Mouse (Mus musculus) testis, adult 2 months (tissue): ENCODE data around the gene Ptprh. TPM values are rescaled to one million over a fixed set of nuclear protein-coding genes. Genes with fewer than 3 reads are reported as not detected.

Experiments
- H3K27ac ChIP-seq: fragments of 200-500 bp; 2 replicates; pipeline ENCODE4 v1.5.1; 2012; ENCODE audit warnings: low read depth, low read length; ENCODE audit not compliant: control insufficient read depth, insufficient read depth
- H3K27me3 ChIP-seq: fragments of 200-500 bp; 2 replicates; pipeline ENCODE4 v1.6.1; 2012; ENCODE audit warnings: mild to moderate bottlenecking, low read length, moderate library complexity; ENCODE audit not compliant: control insufficient read depth, insufficient read depth
- H3K36me3 ChIP-seq: fragments of 200-500 bp; 2 replicates; pipeline ENCODE4 v1.6.1; 2012; ENCODE audit warnings: mild to moderate bottlenecking, low read length; ENCODE audit not compliant: control insufficient read depth, insufficient read depth
- H3K4me1 ChIP-seq: fragments of 200-500 bp; 2 replicates; pipeline ENCODE4 v1.6.1; 2012; ENCODE audit warnings: low read length; ENCODE audit not compliant: control insufficient read depth, insufficient read depth
- H3K4me3 ChIP-seq: fragments of 200-500 bp; 2 replicates; pipeline ENCODE4 v1.5.1; 2012; ENCODE audit warnings: low read depth, mild to moderate bottlenecking, low read length, moderate library complexity, mixed read lengths; ENCODE audit not compliant: control insufficient read depth
- CTCF ChIP-seq: fragments of 200-500 bp; IDR thresholded peaks from 2 replicates; pipeline ENCODE4 v1.5.1; 2012; ENCODE audit warnings: low read depth, mild to moderate bottlenecking, inconsistent platforms, low read length, moderate library complexity; ENCODE audit not compliant: control insufficient read depth, insufficient read depth, insufficient replicate concordance
- POLR2A ChIP-seq: fragments of 200-500 bp; IDR thresholded peaks from 2 replicates; pipeline ENCODE4 v1.6.1; 2012; ENCODE audit warnings: low read depth, mild to moderate bottlenecking, inconsistent platforms, low read length, moderate library complexity; ENCODE audit not compliant: control insufficient read depth
- polyA plus RNA-seq: library from polyadenylated mRNA; depleted of rRNA; stranded (reverse); fragments of >200 nt; gene quantifications from 2 replicates; pipeline ENCODE4 v1.2.3, GENCODE M21; 2012

The Ptprh gene
- polyA plus RNA-seq, 1 experiment: 1.8 TPM

DNA sequence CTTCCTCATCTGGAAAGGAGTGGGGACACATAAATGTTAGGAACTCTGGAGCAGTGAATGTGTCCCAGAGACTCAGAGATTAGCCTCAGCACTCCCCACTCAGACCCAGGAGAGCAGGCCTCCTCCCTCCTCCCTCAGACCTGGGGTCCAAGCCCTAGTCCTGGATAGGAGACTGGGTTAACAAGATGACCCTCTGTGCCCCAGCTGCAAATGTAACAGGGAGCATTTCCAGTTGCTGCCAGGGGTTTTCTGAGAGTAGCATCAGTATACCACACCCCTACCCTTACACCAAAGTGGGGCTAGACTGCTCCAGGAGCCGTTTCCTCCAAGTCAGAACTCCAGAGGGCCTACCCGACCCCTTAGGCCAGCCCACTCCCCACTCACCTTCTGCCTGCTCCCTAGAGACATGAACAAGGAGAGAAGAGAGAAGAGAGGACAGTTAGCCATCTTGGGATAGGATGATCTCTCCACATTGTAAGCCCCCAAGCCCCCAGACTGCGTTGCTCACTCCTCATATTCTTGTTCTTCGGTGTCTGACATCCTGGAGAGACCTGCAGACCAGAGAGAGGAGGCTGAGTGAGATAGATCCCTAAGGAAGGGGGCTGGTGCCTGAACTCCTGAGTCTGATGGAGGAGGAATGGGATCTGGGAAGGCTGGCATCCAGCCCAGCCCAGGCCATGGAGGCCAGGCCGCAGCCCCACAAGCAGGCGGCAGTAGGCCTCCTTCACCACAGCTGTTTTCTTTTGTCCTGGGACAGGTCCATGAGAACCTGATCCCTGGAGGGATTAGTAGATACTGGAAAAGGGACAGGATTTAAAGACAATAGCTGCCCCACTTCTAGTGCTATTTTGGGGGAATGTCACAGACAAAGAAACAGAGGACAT is 89.8 kb downstream of the Ptprh start:
- Histone ChIP-seq H3K4me1 (peaks cover 17% of the 10 kb centered on the region), H3K27me3 (no peaks in the 10 kb centered on the region), H3K4me3 (no peak overlapping the region), H3K27ac (peak overlapping the region; percentile 48; the same call in 1 of the 2 replicates), H3K36me3 (no peaks in the 10 kb centered on the region)
- TF ChIP-seq CTCF (no peak), POLR2A (no peak)

DNA sequence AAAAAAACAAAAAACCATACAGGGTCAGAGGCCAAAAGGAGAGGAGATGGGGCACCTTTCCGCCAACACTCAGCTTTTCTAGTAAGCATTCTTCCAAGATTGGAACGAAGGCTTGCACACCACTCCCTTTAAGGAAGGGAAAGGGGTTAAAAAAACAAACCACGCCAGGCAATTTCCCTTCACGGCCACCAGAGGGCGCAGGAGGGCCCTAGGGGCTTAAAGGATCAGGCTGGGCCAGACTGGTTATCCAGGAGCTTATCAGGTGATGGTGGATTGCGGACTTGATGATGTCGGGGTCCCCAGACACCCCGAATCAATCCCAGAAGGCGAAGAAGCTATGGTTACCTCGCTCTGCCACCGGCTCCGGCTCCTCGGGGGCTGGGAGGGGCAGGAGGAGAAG is 90.6 kb downstream of the Ptprh start:
- Histone ChIP-seq H3K36me3 (no peaks in the 10 kb centered on the region), H3K4me1 (peaks cover 24% of the 10 kb centered on the region), H3K27me3 (no peaks in the 10 kb centered on the region), H3K27ac (no peak overlapping the region), H3K4me3 (peak overlapping the region; percentile 24; the same call in 1 of the 2 replicates)
- TF ChIP-seq POLR2A (no peak), CTCF (peak; percentile 89)

DNA sequence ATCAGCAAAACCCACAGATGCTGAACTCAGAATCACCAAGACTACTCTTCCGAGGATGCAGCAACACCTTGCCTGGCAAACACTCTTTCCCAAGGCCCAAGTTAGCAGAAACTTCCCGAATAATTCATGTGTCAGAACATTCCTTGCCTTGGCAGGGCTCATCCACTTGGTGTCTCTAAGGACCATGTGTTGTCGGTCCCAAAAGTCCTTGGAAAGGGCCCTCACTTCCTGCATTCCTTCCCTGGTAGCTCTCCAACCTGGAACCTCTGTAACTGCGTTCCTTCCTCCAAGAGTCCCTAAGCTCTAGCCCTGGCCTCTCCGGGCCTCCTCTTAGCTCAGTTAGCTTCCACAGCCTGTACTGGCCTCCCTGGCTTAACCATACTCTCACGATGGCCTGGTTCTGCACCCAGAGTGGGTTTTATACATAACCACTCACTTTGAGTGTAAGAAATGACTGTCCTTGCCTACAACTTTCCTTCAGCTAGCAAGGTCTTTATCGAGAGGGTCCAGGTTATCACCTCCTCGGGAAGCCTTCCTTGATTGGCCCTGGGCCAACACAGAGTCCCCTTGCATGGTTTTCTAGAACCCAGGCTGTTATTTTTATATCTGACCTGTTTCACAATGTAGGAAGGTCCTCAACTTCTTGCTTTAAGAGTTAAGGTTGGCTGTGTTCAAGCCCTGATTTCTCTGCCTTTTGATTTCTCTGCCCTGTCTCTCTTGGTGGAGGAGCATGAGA is 92.2 kb downstream of the Ptprh start:
- Histone ChIP-seq H3K27ac (peak overlapping the region; percentile 25; the same call in 1 of the 2 replicates), H3K4me3 (no peak overlapping the region), H3K4me1 (peaks cover 25% of the 10 kb centered on the region), H3K27me3 (no peaks in the 10 kb centered on the region), H3K36me3 (no peaks in the 10 kb centered on the region)
- TF ChIP-seq POLR2A (no peak), CTCF (no peak)

DNA sequence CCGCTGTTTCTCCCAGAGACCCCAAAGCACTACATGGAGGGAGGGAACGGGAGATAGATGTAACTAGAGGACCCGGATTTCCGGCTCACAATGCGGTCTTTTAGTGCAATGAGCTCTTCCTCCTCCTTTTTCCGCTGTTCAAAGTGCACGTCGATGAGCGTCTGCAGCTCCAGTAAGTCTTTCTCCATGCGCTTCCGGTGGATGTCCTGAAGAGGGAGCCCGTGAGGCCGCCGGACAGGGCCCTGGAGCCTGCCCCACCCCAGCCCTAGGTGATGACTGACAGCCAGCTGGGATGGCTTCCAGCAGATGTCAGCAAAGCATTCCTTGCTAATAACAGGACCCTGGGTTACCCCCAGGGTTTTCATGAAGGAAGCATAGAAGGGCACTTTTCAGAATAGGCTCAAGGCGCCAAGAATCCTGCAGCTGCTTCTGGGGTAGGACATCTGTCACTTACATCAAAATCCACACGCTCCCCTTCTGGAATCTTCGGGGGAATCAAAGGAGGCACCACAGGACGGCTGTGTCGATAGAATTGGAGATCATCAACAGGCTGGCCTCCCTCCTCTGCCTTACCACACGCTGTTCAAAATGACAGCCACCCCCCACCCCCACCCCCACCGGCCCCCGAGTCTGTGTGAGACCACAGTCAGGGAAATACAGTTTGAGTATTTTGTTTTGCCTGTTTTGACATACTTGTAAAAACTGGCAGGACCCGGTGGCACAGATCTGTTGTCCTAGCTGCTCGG is 93.8 kb downstream of the Ptprh start:
- no peaks in the 10 kb centered on the region for H3K36me3 ChIP-seq
- no peak overlapping the region for H3K27ac ChIP-seq
- H3K27me3 ChIP-seq: no peaks in the 10 kb centered on the region
- peaks cover 19% of the 10 kb centered on the region for H3K4me1 ChIP-seq
- peak overlapping the region; percentile 14; the same call in 1 of the 2 replicates for H3K4me3 ChIP-seq
- TF ChIP-seq CTCF: peak; percentile 70
- no peak for TF ChIP-seq POLR2A

DNA sequence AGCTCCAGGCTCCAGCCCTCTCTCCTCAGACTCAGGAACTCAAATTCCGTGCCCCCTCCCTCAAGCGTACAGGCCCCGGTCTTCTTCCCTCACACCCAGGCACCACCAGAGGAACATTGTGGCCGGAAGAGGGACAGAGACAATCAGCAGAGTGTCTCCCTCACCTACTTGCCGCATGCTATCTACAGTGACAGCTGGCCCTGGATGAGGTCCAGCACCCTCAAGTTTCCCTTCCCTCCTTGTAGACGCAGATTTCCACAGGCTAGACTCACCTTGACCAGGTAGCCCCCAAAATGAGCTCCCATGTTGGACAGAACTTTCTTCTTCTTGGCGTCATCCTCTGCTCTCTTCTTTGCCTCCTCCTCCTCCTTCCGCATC is 95.1 kb downstream of the Ptprh start:
- no peaks in the 10 kb centered on the region for H3K36me3 ChIP-seq
- peaks cover 18% of the 10 kb centered on the region for H3K4me1 ChIP-seq
- no peak overlapping the region for H3K4me3 ChIP-seq
- TF ChIP-seq POLR2A (no peak), CTCF (no peak)
- H3K27me3 ChIP-seq: no peaks in the 10 kb centered on the region
- H3K27ac ChIP-seq: no peak overlapping the region

DNA sequence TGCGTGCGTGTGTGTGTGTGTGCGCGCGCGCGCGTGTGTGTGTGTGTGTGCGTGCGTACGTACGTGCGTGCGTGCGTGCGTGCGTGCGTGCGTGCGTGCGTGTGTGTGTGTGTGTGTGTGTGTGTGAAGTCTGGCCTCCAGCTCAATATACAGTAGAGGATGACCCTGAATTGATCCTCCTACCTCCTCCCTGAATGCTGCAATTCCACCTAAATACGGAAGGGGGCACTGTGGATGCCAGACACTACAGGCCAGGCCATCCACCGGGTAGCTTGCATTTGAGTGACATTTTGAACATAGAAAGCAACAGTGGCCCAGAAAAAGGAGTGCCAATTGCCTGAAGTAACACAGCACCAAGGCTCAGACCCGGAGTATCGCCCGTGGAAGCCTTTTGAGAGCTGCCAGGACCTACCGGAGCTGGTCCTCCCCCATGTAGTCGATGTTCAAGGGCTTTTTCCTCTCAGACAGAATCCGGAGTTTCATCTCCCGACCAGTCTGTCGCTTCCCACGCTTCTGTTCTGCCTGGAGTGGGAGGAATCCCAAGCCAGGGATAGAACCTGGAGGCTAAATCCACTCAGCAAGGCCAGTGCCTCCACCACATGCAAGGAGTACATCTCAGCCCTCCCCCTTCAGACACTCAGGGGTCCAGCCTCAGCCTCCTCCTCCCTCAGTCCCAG is 95.6 kb downstream of the Ptprh start:
- Histone ChIP-seq H3K36me3 (no peaks in the 10 kb centered on the region), H3K4me1 (peaks cover 13% of the 10 kb centered on the region), H3K27me3 (no peaks in the 10 kb centered on the region), H3K4me3 (peak overlapping the region; percentile 35), H3K27ac (no peak overlapping the region)
- TF ChIP-seq POLR2A: no peak
- TF ChIP-seq CTCF: peak; percentile 67; the same call in 1 of the 2 replicates

DNA sequence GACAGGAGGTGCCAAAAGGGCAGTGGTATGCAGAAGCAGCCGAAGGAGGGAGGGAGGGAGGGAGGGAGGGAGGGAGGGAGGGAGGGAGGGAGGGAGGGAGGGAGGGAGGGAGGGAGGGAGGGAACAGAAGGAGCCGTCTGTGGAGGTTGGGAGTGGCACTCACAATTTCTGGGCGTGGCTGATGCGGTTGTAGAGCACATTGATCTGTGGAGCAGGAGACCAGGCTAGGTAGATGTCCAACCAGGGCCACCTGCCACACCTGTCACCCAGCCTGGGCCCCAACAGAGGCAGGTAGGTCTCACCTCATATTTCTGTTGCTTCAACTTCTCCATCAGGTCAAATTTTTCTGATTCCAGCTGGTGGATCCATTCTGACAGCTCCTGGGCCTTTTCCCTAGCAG is 96.6 kb downstream of the Ptprh start:
- Histone ChIP-seq H3K4me1 (peaks cover 16% of the 10 kb centered on the region), H3K4me3 (no peak overlapping the region), H3K27ac (no peak overlapping the region), H3K27me3 (no peaks in the 10 kb centered on the region), H3K36me3 (no peaks in the 10 kb centered on the region)
- TF ChIP-seq POLR2A (no peak), CTCF (no peak)
